Mouse (Mus musculus) G1E (cell line): ENCODE data around the gene Trappc13. TPM values are rescaled to one million over a fixed set of nuclear protein-coding genes. Genes with fewer than 3 reads are reported as not detected.

ENCODE experiments used
- ATAC-seq: 2 replicates; pipeline ENCODE4 v1.8.0; 2016; ENCODE audit warnings: mild to moderate bottlenecking; ENCODE audit not compliant: insufficient number of reproducible peaks, poor library complexity, low FRiP score, severe bottlenecking; ENCODE audit errors: extremely low read depth
- DNase-seq: peaks from one replicate; pipeline ENCODE4 v3.0.0; 2012; ENCODE audit warnings: low spot score
- H3K27me3 ChIP-seq: 2 replicates; pipeline ENCODE4 v1.6.1; 2012; ENCODE audit warnings: mild to moderate bottlenecking, low read length, inconsistent platforms; ENCODE audit not compliant: insufficient read depth
- H3K36me3 ChIP-seq: replicated peaks from 2 replicates; pipeline ENCODE3; 2012; ENCODE audit warnings: mild to moderate bottlenecking, inconsistent platforms
- H3K4me1 ChIP-seq: 2 replicates; pipeline ENCODE4 v1.6.1; 2012; ENCODE audit warnings: low read depth, low read length, inconsistent platforms, mixed read lengths; ENCODE audit not compliant: insufficient read depth
- H3K4me3 ChIP-seq: 2 replicates; pipeline ENCODE4 v1.5.1; 2012; ENCODE audit warnings: low read depth, mild to moderate bottlenecking, inconsistent platforms, low read length, moderate library complexity, mixed read lengths
- H3K9me3 ChIP-seq: replicated peaks from 2 replicates; pipeline ENCODE4 v1.6.1; 2012; ENCODE audit warnings: inconsistent platforms
- CTCF ChIP-seq: IDR thresholded peaks from 2 replicates; pipeline ENCODE4 v1.5.1; 2012; ENCODE audit warnings: low read depth, low read length, inconsistent platforms, mixed read lengths
- GATA1 ChIP-seq: IDR thresholded peaks from 2 replicates; pipeline ENCODE4 v1.6.1; 2012; ENCODE audit warnings: borderline replicate concordance, low read length, inconsistent platforms, mixed read lengths
- GATA2 ChIP-seq: IDR thresholded peaks from 2 replicates; pipeline ENCODE4 v1.6.1; 2012; ENCODE audit warnings: low read depth, low read length, inconsistent platforms, borderline replicate concordance
- POLR2AphosphoS5 ChIP-seq: IDR thresholded peaks from 2 replicates; pipeline ENCODE4 v1.6.1; 2012; ENCODE audit warnings: low read depth, low read length, inconsistent platforms; ENCODE audit not compliant: insufficient replicate concordance
- TAL1 ChIP-seq: conservative IDR thresholded peaks from 2 replicates; pipeline ENCODE4 v1.6.1; 2012; ENCODE audit warnings: low read depth, low read length, inconsistent platforms, mixed read lengths
- polyA plus RNA-seq: library from polyadenylated mRNA; stranded (reverse); fragments of >175 nt; gene quantifications from 2 replicates; pipeline ENCODE4 v1.2.3, GENCODE M21; 2012
- total RNA-seq, 2 experiments: library from RNA; stranded (forward) in 1 of 2; stranded (reverse) in 1 of 2; fragments of 200-1000 nt in 1 of 2; fragments of >200 nt in 1 of 2; fragmentation: Nextera tagmentation in 1 of 2; gene quantifications; 2 replicates each; pipeline ENCODE4 v1.2.3; 2014 to 2017

The Trappc13 gene
- total and polyA plus RNA-seq, 3 experiments, result 3.0 to 73.6 (median 66.2) TPM

GRCm38 (mm10) chr13:104109288-104109815, 68.9 kb downstream of the Trappc13 start, which contains the start of the genes Nln and Sgtb:
Nln (minus strand) TSS chr13:104109614.
Sgtb (plus strand) TSS chr13:104109741.
- DNase-seq, result peak; percentile 89
- no peak for TF ChIP-seq GATA1
- no peak for TF ChIP-seq POLR2AphosphoS5
- no peak for TF ChIP-seq TAL1
- no peak for TF ChIP-seq GATA2
- TF ChIP-seq CTCF, result no peak
- peaks cover 20% of the 10 kb centered on the region for H3K4me1 ChIP-seq
- H3K4me3 ChIP-seq, result peak within 1 kb of the TSS; percentile 82
- H3K27me3 ChIP-seq, result peaks cover 27% of the 10 kb centered on the region
- ATAC-seq, result peak; percentile 91
- peaks cover 6% of the 10 kb centered on the region for H3K36me3 ChIP-seq
- H3K9me3 ChIP-seq, result no peaks in the 10 kb centered on the region

- peak; percentile 16 for DNase-seq
- Histone ChIP-seq H3K4me3 (peak overlapping the region; percentile 82), H3K36me3 (peaks cover 9% of the 10 kb centered on the region), H3K9me3 (no peaks in the 10 kb centered on the region), H3K4me1 (peaks cover 20% of the 10 kb centered on the region), H3K27me3 (peaks cover 27% of the 10 kb centered on the region)
- no peak for TF ChIP-seq POLR2AphosphoS5
- no peak for TF ChIP-seq GATA1
- no peak for TF ChIP-seq TAL1
- TF ChIP-seq CTCF, result no peak
- no peak for ATAC-seq
These were observed 69.5 kb downstream of the Trappc13 start for GRCm38 (mm10) chr13:104108651-104109287.

GRCm38 (mm10) chr13:104101606-104102235, 76.5 kb downstream of the Trappc13 start:
- Histone ChIP-seq H3K4me1 (peaks cover 6% of the 10 kb centered on the region), H3K4me3 (no peak overlapping the region), H3K36me3 (peaks cover 18% of the 10 kb centered on the region), H3K27me3 (no peaks in the 10 kb centered on the region), H3K9me3 (no peaks in the 10 kb centered on the region)
- no peak for DNase-seq
- no peak for TF ChIP-seq TAL1
- no peak for TF ChIP-seq GATA2
- no peak for TF ChIP-seq POLR2AphosphoS5
- no peak for TF ChIP-seq GATA1
- TF ChIP-seq CTCF, result no peak
- no peak for ATAC-seq

- Histone ChIP-seq H3K4me1 (peaks cover 9% of the 10 kb centered on the region), H3K9me3 (no peaks in the 10 kb centered on the region), H3K4me3 (no peak overlapping the region), H3K27me3 (no peaks in the 10 kb centered on the region), H3K36me3 (peaks cover 15% of the 10 kb centered on the region)
- TF ChIP-seq GATA2 (no peak), CTCF (no peak), TAL1 (no peak), GATA1 (no peak), POLR2AphosphoS5 (no peak)
- no peak for DNase-seq
- no peak for ATAC-seq
These were observed 77.9 kb downstream of the Trappc13 start for GRCm38 (mm10) chr13:104100416-104100815.

DNA sequence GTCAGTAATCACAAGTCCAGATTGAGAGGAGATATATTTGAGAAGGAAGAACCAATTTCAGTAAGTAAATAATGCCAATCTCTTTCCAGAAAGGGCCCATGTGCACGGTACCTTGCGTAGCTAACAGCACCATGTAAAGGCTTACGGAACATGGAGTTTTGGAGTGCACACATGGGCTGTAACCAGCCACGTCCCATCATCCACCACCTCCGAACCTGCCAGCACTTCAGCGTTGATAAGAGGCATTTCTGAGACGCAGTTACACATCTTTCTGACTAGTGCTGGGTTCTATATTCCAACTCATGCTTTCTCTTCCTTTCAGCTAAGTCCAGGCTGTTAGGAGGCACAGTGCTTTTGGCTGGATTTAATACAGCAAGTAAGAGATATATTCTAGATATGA, 81.1 kb downstream of the Trappc13 start:
- Histone ChIP-seq H3K36me3 (peaks cover 33% of the 10 kb centered on the region), H3K9me3 (no peaks in the 10 kb centered on the region), H3K27me3 (no peaks in the 10 kb centered on the region), H3K4me1 (peaks cover 18% of the 10 kb centered on the region), H3K4me3 (no peak overlapping the region)
- ATAC-seq (no peak), DNase-seq (no peak)
- TF ChIP-seq GATA1 (no peak), CTCF (no peak), POLR2AphosphoS5 (no peak), GATA2 (no peak), TAL1 (no peak)

DNA sequence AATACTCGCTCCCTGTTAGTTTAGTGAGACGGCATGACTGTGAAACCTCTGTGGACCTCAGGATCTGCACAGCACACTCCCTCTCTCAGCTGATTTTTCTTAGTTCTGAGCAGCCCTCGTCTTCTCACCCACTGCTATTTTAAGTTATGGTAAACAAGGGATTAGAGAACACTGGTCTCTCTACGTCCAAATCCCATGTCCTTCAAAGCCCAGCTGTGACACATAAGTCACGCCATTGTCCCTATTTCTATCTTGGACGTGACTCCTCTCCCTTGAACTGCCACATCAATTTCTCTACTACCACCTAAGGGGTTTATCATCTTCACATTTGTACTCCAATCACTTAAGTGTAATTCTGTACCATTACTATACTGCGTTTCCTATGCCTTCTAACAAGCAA, 82.3 kb downstream of the Trappc13 start:
- Histone ChIP-seq H3K27me3 (no peaks in the 10 kb centered on the region), H3K9me3 (no peaks in the 10 kb centered on the region), H3K4me1 (peaks cover 12% of the 10 kb centered on the region), H3K36me3 (peaks cover 33% of the 10 kb centered on the region), H3K4me3 (no peak overlapping the region)
- ATAC-seq, result no peak
- TF ChIP-seq TAL1 (no peak), CTCF (no peak), GATA1 (no peak), POLR2AphosphoS5 (no peak), GATA2 (no peak)
- no peak for DNase-seq
